Mouse (Mus musculus) limb, embryonic 10.5 days (tissue): ENCODE data around the gene Pla2g5. TPM values are rescaled to one million over a fixed set of nuclear protein-coding genes. Genes with fewer than 3 reads are reported as not detected.
"Not testable (repeated sequence)": the region's sequence is repeated elsewhere in the genome, so short reads cannot be mapped to it uniquely, and the experiment has no call there.

Experiments used
- DNase-seq: peaks from one replicate; pipeline ENCODE4 v3.0.0-alpha.2; 2017; ENCODE audit warnings: low spot score
- H3K27ac ChIP-seq: fragments of 300-500 bp; sonication (generic); 2 replicates; pipeline ENCODE4 v1.5.1; 2016; ENCODE audit warnings: mild to moderate bottlenecking
- H3K27me3 ChIP-seq: fragments of 300-500 bp; sonication (generic); 2 replicates; pipeline ENCODE4 v1.6.1; 2016; ENCODE audit warnings: low read depth, mild to moderate bottlenecking; ENCODE audit not compliant: poor library complexity, severe bottlenecking
- H3K36me3 ChIP-seq: fragments of 300-500 bp; sonication (generic); 2 replicates; pipeline ENCODE4 v1.6.1; 2016; ENCODE audit warnings: mild to moderate bottlenecking, moderate library complexity
- H3K4me1 ChIP-seq: fragments of 300-500 bp; sonication (generic); 2 replicates; pipeline ENCODE4 v1.6.1; 2016
- H3K4me3 ChIP-seq: fragments of 300-500 bp; sonication (generic); 2 replicates; pipeline ENCODE4 v1.5.1; 2016; ENCODE audit warnings: mild to moderate bottlenecking, moderate library complexity
- H3K9me3 ChIP-seq: fragments of 300-500 bp; sonication (generic); replicated peaks from 2 replicates; pipeline ENCODE4 v1.6.1; 2016; ENCODE audit warnings: mild to moderate bottlenecking
- WGBS: fragments of 180-500 bp; shearing (Covaris S2); methylation state at CpG from one replicate; pipeline ENCODE4 v1.1.7; 2016; 5-methylcytosine and 5-hydroxymethylcytosine counted together
- polyA plus RNA-seq: library from polyadenylated mRNA; unstranded; fragments of >200 nt; fragmentation: Nextera tagmentation; extraction: Ambion mirVana; gene quantifications from 2 replicates; pipeline ENCODE4 v1.2.1, GENCODE M21; 2016

Pla2g5 gene
- polyA plus RNA-seq, 1 experiment from 2014 or later = 0.30 TPM

GRCm38 (mm10) chr4:138855092-138855632 is 8.1 kb downstream of the Pla2g5 start:
- Histone ChIP-seq H3K27me3 (0 out of 2 replicates have a peak, but pooled peaks cover 3% of the 10 kb centered on the region), H3K27ac (no peak overlapping the region), H3K4me3 (no peak overlapping the region), H3K4me1 (peaks cover 11% of the 10 kb centered on the region), H3K9me3 (no peaks in the 10 kb centered on the region), H3K36me3 (no peaks in the 10 kb centered on the region)
- DNase-seq = no peak
- 86% methylated on average over 9 of the region's 9 CpGs for WGBS

DNA sequence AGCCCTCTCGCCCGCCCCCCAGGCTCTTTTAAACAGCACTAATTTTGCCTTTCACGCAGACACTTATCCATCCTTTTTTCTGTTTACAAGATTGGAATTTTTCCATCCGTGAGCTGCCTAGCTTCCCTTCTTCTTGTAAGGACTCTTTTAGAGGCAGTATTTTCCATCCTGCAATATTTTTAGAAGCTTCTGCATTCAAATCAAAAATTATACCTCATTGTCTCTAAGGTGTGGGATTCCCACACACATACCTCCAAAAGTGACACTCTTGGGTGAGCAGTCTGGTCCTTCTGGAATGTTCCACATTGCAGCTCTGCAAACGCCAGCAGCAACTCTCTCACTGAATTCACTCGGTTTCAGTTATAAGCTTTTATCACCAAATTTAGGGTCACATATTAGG is 10.3 kb downstream of the Pla2g5 start:
- Histone ChIP-seq H3K27me3 (no peaks in the 10 kb centered on the region), H3K4me3 (no peak overlapping the region), H3K9me3 (no peaks in the 10 kb centered on the region), H3K36me3 (no peaks in the 10 kb centered on the region), H3K27ac (no peak overlapping the region), H3K4me1 (no peaks in the 10 kb centered on the region)
- WGBS = 84% methylated on average over 6 of the region's 6 CpGs
- DNase-seq = no peak

GRCm38 (mm10) chr4:138851463-138851862 is 11.8 kb downstream of the Pla2g5 start:
- Histone ChIP-seq H3K27me3 (no peaks in the 10 kb centered on the region), H3K4me1 (no peaks in the 10 kb centered on the region), H3K27ac (no peak overlapping the region), H3K4me3 (no peak overlapping the region), H3K9me3 (no peaks in the 10 kb centered on the region), H3K36me3 (no peaks in the 10 kb centered on the region)
- DNase-seq = peak; percentile 85
- WGBS = 7% methylated on average over 4 of the region's 4 CpGs

DNA sequence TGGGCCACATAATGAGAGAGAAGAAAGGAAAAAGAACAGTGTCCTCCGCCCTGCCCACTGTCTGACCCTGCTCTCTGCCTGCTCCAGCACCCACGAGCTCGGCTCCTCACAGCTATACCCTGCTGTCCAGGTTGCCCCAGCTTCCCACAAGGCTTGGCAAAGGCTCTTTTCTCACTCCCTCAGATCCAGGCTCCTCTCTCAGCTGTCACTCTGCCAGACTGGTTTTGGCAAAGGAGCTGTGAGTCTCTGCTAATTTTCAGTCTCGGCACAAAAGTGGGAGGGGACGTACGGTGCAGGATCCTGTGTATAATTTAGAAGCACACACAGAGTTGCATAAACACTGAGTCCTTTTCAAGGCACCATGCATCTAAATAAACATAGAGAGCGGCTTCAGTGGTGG is 21.9 kb downstream of the Pla2g5 start:
- no peak overlapping the region for H3K27ac ChIP-seq
- 89% methylated on average over 7 of the region's 7 CpGs for WGBS

GRCm38 (mm10) chr4:138840726-138841125 is 22.6 kb downstream of the Pla2g5 start:
- no peak overlapping the region for H3K4me3 ChIP-seq
- H3K4me1 ChIP-seq = no peaks in the 10 kb centered on the region
- WGBS = 81% methylated on average over 8 of the region's 8 CpGs
- no peaks in the 10 kb centered on the region for H3K36me3 ChIP-seq
- H3K27ac ChIP-seq = no peak overlapping the region
- H3K27me3 ChIP-seq = no peaks in the 10 kb centered on the region
- no peaks in the 10 kb centered on the region; the same call in 1 of the 2 replicates for H3K9me3 ChIP-seq
- no peak for DNase-seq

More for the DNA sequence above, 21.9 kb downstream of the Pla2g5 start:
- no peak for DNase-seq
- Histone ChIP-seq H3K27me3 (no peaks in the 10 kb centered on the region), H3K36me3 (no peaks in the 10 kb centered on the region), H3K9me3 (no peaks in the 10 kb centered on the region; the same call in 1 of the 2 replicates), H3K4me3 (no peak overlapping the region), H3K4me1 (no peaks in the 10 kb centered on the region)

- 88% methylated on average over 6 of the region's 6 CpGs for WGBS
Observed at GRCm38 (mm10) chr4:138839806-138840205, 23.5 kb downstream of the Pla2g5 start.

DNA sequence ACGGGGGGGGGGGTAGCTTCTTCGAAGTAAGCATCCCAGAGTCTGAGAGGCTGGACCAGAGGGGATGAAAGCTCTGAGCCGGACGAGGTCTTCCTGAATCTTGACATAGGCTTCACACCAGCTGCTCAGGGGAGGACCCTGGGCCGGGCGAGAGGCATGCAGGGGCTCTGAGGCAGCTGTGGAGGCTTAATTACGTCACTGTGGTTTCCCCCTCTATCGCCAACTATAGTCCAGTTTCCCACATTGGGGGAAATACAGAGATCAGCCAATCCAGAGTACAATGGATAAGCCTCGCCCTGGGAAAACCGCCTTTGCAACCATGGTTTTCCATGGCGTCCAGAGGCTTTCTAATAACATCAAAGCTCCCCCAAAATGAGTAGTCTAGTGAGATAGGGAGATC is 36.1 kb downstream of the Pla2g5 start:
- Histone ChIP-seq H3K36me3 (no peaks in the 10 kb centered on the region), H3K4me1 (peaks cover 50% of the 10 kb centered on the region), H3K9me3 (0 out of 2 replicates have a peak, but pooled peaks cover 1% of the 10 kb centered on the region), H3K27ac (no peak overlapping the region), H3K4me3 (no peak overlapping the region), H3K27me3 (peaks cover 29% of the 10 kb centered on the region)
- WGBS = 56% methylated on average over 11 of the region's 11 CpGs
- peak; percentile 38 for DNase-seq

More at GRCm38 (mm10) chr4:138839806-138840205, 23.5 kb downstream of the Pla2g5 start:
- no peaks in the 10 kb centered on the region for H3K4me1 ChIP-seq
- H3K36me3 ChIP-seq = no peaks in the 10 kb centered on the region
- H3K27ac ChIP-seq = no peak overlapping the region
- H3K9me3 ChIP-seq = no peaks in the 10 kb centered on the region; the same call in 1 of the 2 replicates
- no peaks in the 10 kb centered on the region; the same call in 1 of the 2 replicates for H3K27me3 ChIP-seq
- no peak overlapping the region for H3K4me3 ChIP-seq
- no peak for DNase-seq

DNA sequence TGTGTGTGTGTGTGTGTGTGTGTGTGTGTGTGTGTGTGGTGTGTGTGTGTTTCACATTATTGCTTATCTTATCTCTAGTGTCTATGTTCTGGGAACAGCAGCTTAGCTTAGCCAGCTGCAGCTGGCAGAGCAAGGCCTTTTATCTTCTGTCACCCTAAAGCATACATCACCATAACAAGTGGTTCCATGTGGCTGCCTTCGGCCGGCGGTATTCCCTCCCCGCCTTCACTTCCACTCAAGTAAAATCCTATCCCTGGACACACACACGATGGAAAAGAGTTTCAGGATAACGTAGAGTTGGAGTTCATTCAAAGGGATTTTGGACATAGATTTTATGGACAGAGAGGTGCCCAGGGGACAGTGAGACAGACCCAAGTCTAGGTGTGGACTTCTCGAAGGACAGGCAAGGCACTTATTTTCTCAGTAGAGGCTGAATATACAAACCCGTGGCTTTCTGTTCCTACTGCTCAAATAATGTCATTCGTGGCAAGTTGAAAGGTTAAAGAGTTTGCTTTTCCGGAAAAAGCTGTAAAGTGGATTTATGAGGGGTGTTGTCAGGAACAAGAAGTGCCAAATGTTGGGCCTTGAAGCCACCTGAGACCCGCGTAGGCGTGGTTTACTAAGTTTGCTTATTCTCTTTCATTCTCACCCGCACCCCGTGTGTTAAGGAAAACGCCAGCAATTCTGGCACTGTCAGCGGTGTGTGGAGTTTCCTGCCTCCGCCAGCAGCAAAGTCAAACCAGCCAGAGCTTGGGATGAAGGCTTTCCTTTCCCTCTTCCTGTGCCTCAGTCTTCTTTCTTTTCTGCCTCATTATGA is 37.3 kb downstream of the Pla2g5 start:
- WGBS = 16% methylated on average over 18 of the region's 18 CpGs

DNA sequence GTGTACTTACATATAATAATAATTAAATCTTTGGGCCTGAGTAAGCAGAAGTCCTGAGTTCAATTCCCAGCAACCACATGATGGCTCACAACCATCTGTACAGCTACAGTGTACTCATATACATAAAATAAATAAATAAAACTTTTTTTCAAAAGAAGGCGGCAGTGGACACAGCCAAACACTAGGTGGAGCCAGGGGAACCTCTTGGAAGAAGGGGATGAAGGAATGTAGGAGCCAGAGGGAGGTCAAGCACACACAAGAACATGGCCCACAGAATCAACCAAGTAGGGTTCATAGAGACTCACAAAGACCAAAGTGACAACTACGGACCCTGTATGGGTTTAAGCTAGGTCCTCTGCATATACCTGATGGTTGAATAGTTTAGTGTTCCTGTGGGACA is 38.6 kb downstream of the Pla2g5 start:
- H3K9me3 ChIP-seq = 0 out of 2 replicates have a peak, but pooled peaks cover 1% of the 10 kb centered on the region
- no peak for DNase-seq
- 80% methylated on average over 2 of the region's 2 CpGs for WGBS

More for the DNA sequence above, 37.3 kb downstream of the Pla2g5 start:
- peak; percentile 61 for DNase-seq
- Histone ChIP-seq H3K9me3 (0 out of 2 replicates have a peak, but pooled peaks cover 1% of the 10 kb centered on the region), H3K27me3 (peaks cover 19% of the 10 kb centered on the region; the same call in 1 of the 2 replicates), H3K4me1 (peaks cover 49% of the 10 kb centered on the region), H3K36me3 (no peaks in the 10 kb centered on the region), H3K27ac (peak overlapping the region; percentile 47; the same call in 1 of the 2 replicates), H3K4me3 (peak overlapping the region; percentile 11)

GRCm38 (mm10) chr4:138824161-138824560 is 39.1 kb downstream of the Pla2g5 start:
- Histone ChIP-seq H3K4me1 (peaks cover 37% of the 10 kb centered on the region), H3K27me3 (peaks cover 17% of the 10 kb centered on the region; the same call in 1 of the 2 replicates)
- not testable (repeated sequence) for H3K9me3 ChIP-seq, DNase-seq, H3K36me3 ChIP-seq, H3K27ac ChIP-seq, H3K4me3 ChIP-seq
- WGBS = 85% methylated on average over 2 of the region's 2 CpGs

More for the DNA sequence above, 38.6 kb downstream of the Pla2g5 start:
- H3K27me3 ChIP-seq = peaks cover 19% of the 10 kb centered on the region; the same call in 1 of the 2 replicates
- H3K4me1 ChIP-seq = peaks cover 36% of the 10 kb centered on the region
- H3K27ac ChIP-seq = no peak overlapping the region
- H3K36me3 ChIP-seq = no peaks in the 10 kb centered on the region
- no peak overlapping the region for H3K4me3 ChIP-seq

DNA sequence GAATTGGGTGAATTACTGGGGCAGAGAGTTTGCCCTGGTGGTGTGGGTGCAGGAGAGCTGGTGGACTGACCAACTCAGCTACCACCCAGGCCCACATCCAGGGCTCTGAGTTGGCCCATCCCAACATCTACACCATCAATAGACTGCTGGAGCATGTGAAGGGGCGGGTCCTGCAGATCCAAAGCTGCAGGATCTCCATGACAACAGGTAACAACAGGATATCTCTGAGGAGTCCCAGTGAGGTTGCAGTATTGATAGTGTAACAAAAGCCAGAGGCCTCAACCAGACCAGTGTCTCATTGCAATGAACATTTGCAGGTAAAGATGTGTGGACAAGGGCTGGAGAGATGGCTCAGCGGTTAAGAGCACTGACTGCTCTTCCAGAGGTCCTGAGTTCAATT is 42.2 kb downstream of the Pla2g5 start:
- Histone ChIP-seq H3K4me3 (no peak overlapping the region), H3K36me3 (no peaks in the 10 kb centered on the region), H3K9me3 (0 out of 2 replicates have a peak, but pooled peaks cover 1% of the 10 kb centered on the region), H3K27me3 (no peaks in the 10 kb centered on the region), H3K4me1 (peaks cover 23% of the 10 kb centered on the region), H3K27ac (no peak overlapping the region)
- DNase-seq = no peak
- WGBS = 87% methylated on average over 2 of the region's 2 CpGs

DNA sequence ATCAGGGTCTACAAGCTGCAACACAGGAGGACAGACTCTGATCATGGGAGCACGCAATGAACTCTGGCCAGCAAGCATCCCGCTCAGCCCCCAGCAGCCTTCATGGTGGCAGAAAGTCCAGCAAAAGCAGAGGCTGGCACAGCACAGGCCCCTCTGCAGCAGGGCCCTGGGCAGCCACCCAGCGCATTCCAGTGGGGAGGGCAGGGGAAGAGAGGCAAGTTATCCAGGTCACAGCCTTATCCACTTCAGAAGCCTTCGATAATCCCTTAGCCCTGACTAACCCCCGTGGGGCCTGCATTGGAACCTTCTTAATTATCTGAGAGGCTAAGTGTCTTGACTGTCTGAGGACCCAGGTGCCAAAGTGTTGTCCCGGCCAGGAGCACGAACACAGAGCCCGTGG is 44.2 kb downstream of the Pla2g5 start:
- H3K27me3 ChIP-seq = no peaks in the 10 kb centered on the region
- peaks cover 10% of the 10 kb centered on the region for H3K4me1 ChIP-seq
- no peak for DNase-seq
- peak overlapping the region; percentile 48; the same call in 1 of the 2 replicates for H3K27ac ChIP-seq
- 0 out of 2 replicates have a peak, but pooled peaks cover 1% of the 10 kb centered on the region for H3K9me3 ChIP-seq
- no peak overlapping the region for H3K4me3 ChIP-seq
- no peaks in the 10 kb centered on the region for H3K36me3 ChIP-seq
- WGBS = 44% methylated on average over 8 of the region's 8 CpGs

DNA sequence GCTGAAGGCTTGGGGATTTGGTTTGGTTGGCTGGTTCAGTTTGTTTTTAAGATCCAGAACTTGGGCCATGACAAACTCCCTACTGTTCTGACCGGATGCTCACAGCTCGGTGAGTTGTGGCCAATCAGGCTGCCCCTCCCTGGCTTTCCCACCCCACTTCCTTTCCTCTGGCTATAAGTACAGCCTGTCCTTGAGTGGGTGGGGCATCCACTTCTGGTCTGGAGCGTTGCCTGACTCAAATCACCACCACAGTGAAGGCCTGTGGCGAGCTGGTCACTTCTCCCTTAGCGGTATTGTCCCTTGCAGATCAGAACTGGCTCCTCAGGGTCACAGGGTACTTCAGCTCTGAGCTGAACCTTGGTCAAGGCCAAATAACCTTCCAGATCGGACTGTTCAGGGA is 45.5 kb downstream of the Pla2g5 start:
- Histone ChIP-seq H3K4me1 (peaks cover 10% of the 10 kb centered on the region), H3K27ac (no peak overlapping the region), H3K36me3 (no peaks in the 10 kb centered on the region), H3K27me3 (no peaks in the 10 kb centered on the region), H3K4me3 (no peak overlapping the region), H3K9me3 (0 out of 2 replicates have a peak, but pooled peaks cover 1% of the 10 kb centered on the region)
- WGBS = 83% methylated on average over 6 of the region's 6 CpGs
- DNase-seq = no peak
